12 mouse cellular contexts compared by ENCODE assay signal in genomic region chr11:98005686-98006085, GRCm38 (mm10). TPM values are rescaled to one million over a fixed set of nuclear protein-coding genes. Genes with fewer than 3 reads are reported as not detected.
A peak's percentile ranks its signal among the peaks of the same experiment; 100 is the strongest.
DNase-seq lines count a peak whose midpoint lies in the region; ATAC-seq and TF ChIP-seq lines count a peak whose summit lies in the region.
"Had no signal": no experiment of that assay in that cellular context is flagged by ENCODE, and none has a peak within 500 bp of the region (broad histone marks: within the 10 kb centered on the region; RNA-seq: fewer than 3 reads in every experiment).

No protein-coding gene starts in this region.

- no peak for TF ChIP-seq EP300 in lung, postnatal 0 days (IDR thresholded peaks at IDR 0.05)

- H3K4me2 ChIP-seq in lung, postnatal 0 days (replicated peaks; ENCODE audit: low read depth, low read length) = no peak overlapping the region
- no peak overlapping the region for H3K4me2 ChIP-seq in limb, embryonic 15.5 days
- no peak overlapping the region for H3K4me2 ChIP-seq in intestine, postnatal 0 days (replicated peaks; ENCODE audit: low read depth)
- H3K4me2 ChIP-seq: kidney, embryonic 15.5 days; limb, embryonic 13.5 days; midbrain, embryonic 11.5 days had no signal

- H3K27ac ChIP-seq in lung, postnatal 0 days (ENCODE audit: low read length) = no peak overlapping the region
- peak overlapping the region; percentile 50 for H3K27ac ChIP-seq in limb, embryonic 15.5 days
- H3K27ac ChIP-seq in intestine, postnatal 0 days (ENCODE audit: low read depth, low read length) = no peak overlapping the region
- H3K27ac ChIP-seq: hindbrain, postnatal 0 days; kidney, embryonic 15.5 days; limb, embryonic 13.5 days had no signal

- no peak for TF ChIP-seq CTCF in lung, postnatal 0 days (IDR thresholded peaks at IDR 0.05)
- no peak for TF ChIP-seq CTCF in intestine, postnatal 0 days (IDR thresholded peaks at IDR 0.05; ENCODE audit: low read depth)

- no peaks in the 10 kb centered on the region for H3K9me3 ChIP-seq in lung, postnatal 0 days (ENCODE audit: low read length)
- no peaks in the 10 kb centered on the region for H3K9me3 ChIP-seq in limb, embryonic 15.5 days
- H3K9me3 ChIP-seq in intestine, postnatal 0 days (ENCODE audit: control insufficient read depth) = no peaks in the 10 kb centered on the region
- H3K9me3 ChIP-seq: kidney, embryonic 15.5 days; limb, embryonic 13.5 days had no signal

- no peaks in the 10 kb centered on the region for H3K27me3 ChIP-seq in lung, postnatal 0 days (replicated peaks; ENCODE audit: insufficient read depth, low read length)
- H3K27me3 ChIP-seq in limb, embryonic 15.5 days = peaks cover 9% of the 10 kb centered on the region
- H3K27me3 ChIP-seq in intestine, postnatal 0 days (replicated peaks; ENCODE audit: control insufficient read depth, insufficient read depth, low read length) = peaks cover 15% of the 10 kb centered on the region; the same call in 1 of the 2 replicates

- H3K4me3 ChIP-seq in lung, postnatal 0 days (ENCODE audit: low read depth, low read length) = no peak overlapping the region
- no peak overlapping the region for H3K4me3 ChIP-seq in limb, embryonic 15.5 days
- H3K4me3 ChIP-seq in intestine, postnatal 0 days (ENCODE audit: low read depth, low read length) = no peak overlapping the region
- H3K4me3 ChIP-seq: kidney, embryonic 15.5 days; limb, embryonic 13.5 days had no signal

- ATAC-seq in lung, postnatal 0 days = peak; percentile 11; the same call in 1 of the 2 replicates
- no peak for ATAC-seq in limb, embryonic 15.5 days (ENCODE audit: insufficient number of reproducible peaks, low FRiP score, low TSS enrichment, low read depth)
- no peak for ATAC-seq in intestine, postnatal 0 days
- ATAC-seq: hindbrain, postnatal 0 days had no signal

- no peaks in the 10 kb centered on the region for H3K4me1 ChIP-seq in lung, postnatal 0 days (ENCODE audit: insufficient read depth, low read depth, low read length)
- H3K4me1 ChIP-seq in limb, embryonic 15.5 days = peaks cover 33% of the 10 kb centered on the region
- H3K4me1 ChIP-seq in intestine, postnatal 0 days (replicated peaks; ENCODE audit: control insufficient read depth, insufficient read depth, low read length) = 0 out of 2 replicates have a peak, but pooled peaks cover 3% of the 10 kb centered on the region

- H3K36me3 ChIP-seq in lung, postnatal 0 days (ENCODE audit: insufficient read depth, low read length) = no peaks in the 10 kb centered on the region
- peaks cover 60% of the 10 kb centered on the region for H3K36me3 ChIP-seq in limb, embryonic 15.5 days
- no peaks in the 10 kb centered on the region for H3K36me3 ChIP-seq in intestine, postnatal 0 days (ENCODE audit: control insufficient read depth, insufficient read depth)

- H3K9ac ChIP-seq in lung, postnatal 0 days (replicated peaks; ENCODE audit: low read depth) = no peak overlapping the region
- H3K9ac ChIP-seq in limb, embryonic 15.5 days = no peak overlapping the region
- H3K9ac ChIP-seq in intestine, postnatal 0 days (ENCODE audit: low read depth, low read length) = no peak overlapping the region
- H3K9ac ChIP-seq: kidney, embryonic 15.5 days; limb, embryonic 13.5 days had no signal

- 82% methylated on average over 10 of the region's 10 CpGs for WGBS in lung, postnatal 0 days
- 69% methylated on average over 10 of the region's 10 CpGs for WGBS in limb, embryonic 15.5 days
- WGBS in intestine, postnatal 0 days = 81% methylated on average over 10 of the region's 10 CpGs

- intact Hi-C loops in gastrocnemius, postnatal 14 days (cut with DNase I; ENCODE audit: low total_unique reads) = no loop called here

- DNase-seq in lung, postnatal 0 days (ENCODE audit: low spot score) = peak; percentile 22
- DNase-seq in lung, postnatal 25 days (ENCODE audit: low spot score) = no peak
- DNase-seq in adrenal gland, postnatal 10 days = peak; percentile 57
- peak; percentile 70 for DNase-seq in gastrocnemius, postnatal 14 days
- DNase-seq in cerebellum, postnatal 10 days = no peak
- no peak for DNase-seq in ovary, postnatal 36 days (ENCODE audit: low spot score)

RNA-seq across cellular contexts. Expression of gene Arl5c, which starts 9.7 kb away (rescaled TPM):
- polyA plus RNA-seq in lung, postnatal 0 days (2015; fragmentation: Nextera tagmentation; extraction: Ambion mirVana) = 4.6 and 6.5 TPM in 2 replicates
- 1 to 10 TPM; 3.1 to 3.8 TPM for total RNA-seq in adrenal gland, postnatal 10 days (2021)
- total RNA-seq in gastrocnemius, postnatal 14 days (2021) = under 1 TPM; 0.64 to 0.75 TPM
- 13.8 and 16.4 TPM in 2 replicates for polyA plus RNA-seq in limb, embryonic 15.5 days (2015; fragmentation: Nextera tagmentation; extraction: Ambion mirVana)
- polyA plus RNA-seq in intestine, postnatal 0 days (2015; fragmentation: Nextera tagmentation; extraction: Ambion mirVana) = 4.2 and 4.4 TPM in 2 replicates

RNA-seq across cellular contexts. Expression of gene Cacnb1, which starts 17.1 kb away (rescaled TPM):
- 3.5 and 4.0 TPM in 2 replicates for polyA plus RNA-seq in lung, postnatal 0 days (2015; fragmentation: Nextera tagmentation; extraction: Ambion mirVana)
- total RNA-seq in adrenal gland, postnatal 10 days (2021) = 10 to 100 TPM; 11.7 to 29.3 TPM
- total RNA-seq in gastrocnemius, postnatal 14 days (2021) = 100 to 1,000 TPM; 281 to 311 TPM
- 19.6 and 31.1 TPM in 2 replicates for polyA plus RNA-seq in limb, embryonic 15.5 days (2015; fragmentation: Nextera tagmentation; extraction: Ambion mirVana)
- polyA plus RNA-seq in intestine, postnatal 0 days (2015; fragmentation: Nextera tagmentation; extraction: Ambion mirVana) = 2.8 and 3.2 TPM in 2 replicates

RNA-seq across cellular contexts. Expression of gene Plxdc1, which starts 19.4 kb away (rescaled TPM):
- 1.7 TPM in 2 replicates for polyA plus RNA-seq in lung, postnatal 0 days (2015; fragmentation: Nextera tagmentation; extraction: Ambion mirVana)
- total RNA-seq in adrenal gland, postnatal 10 days (2021) = 1 to 10 TPM; 3.4 to 7.2 TPM
- 1 to 10 TPM; 6.2 to 8.0 TPM for total RNA-seq in gastrocnemius, postnatal 14 days (2021)
- polyA plus RNA-seq in limb, embryonic 15.5 days (2015; fragmentation: Nextera tagmentation; extraction: Ambion mirVana) = 1.7 TPM in 2 replicates
- polyA plus RNA-seq in intestine, postnatal 0 days (2015; fragmentation: Nextera tagmentation; extraction: Ambion mirVana) = 0.30 and 0.31 TPM in 2 replicates
- polyA plus RNA-seq: midbrain, embryonic 11.5 days had no signal

RNA-seq across cellular contexts. Expression of gene Rpl19, which starts 20.8 kb away (rescaled TPM):
- polyA plus RNA-seq in lung, postnatal 0 days (2015; fragmentation: Nextera tagmentation; extraction: Ambion mirVana) = 750 and 817 TPM in 2 replicates
- total RNA-seq in adrenal gland, postnatal 10 days (2021) = 1,000 to 10,000 TPM; 1,275 to 1,278 TPM
- 100 to 1,000 TPM; 628 to 686 TPM for total RNA-seq in gastrocnemius, postnatal 14 days (2021)
- polyA plus RNA-seq in limb, embryonic 15.5 days (2015; fragmentation: Nextera tagmentation; extraction: Ambion mirVana) = 1,005 and 1,062 TPM in 2 replicates
- 668 and 699 TPM in 2 replicates for polyA plus RNA-seq in intestine, postnatal 0 days (2015; fragmentation: Nextera tagmentation; extraction: Ambion mirVana)

RNA-seq across cellular contexts. Expression of gene Stac2, which starts 47.6 kb away (rescaled TPM):
- polyA plus RNA-seq in lung, postnatal 0 days (2015; fragmentation: Nextera tagmentation; extraction: Ambion mirVana) = 0.10 and 0.11 TPM in 2 replicates
- 1 to 10 TPM; 1.8 to 3.1 TPM for total RNA-seq in adrenal gland, postnatal 10 days (2021)
- total RNA-seq in gastrocnemius, postnatal 14 days (2021) = under 1 TPM; 0.07 to 0.29 TPM
- 0.68 TPM in 2 replicates for polyA plus RNA-seq in limb, embryonic 15.5 days (2015; fragmentation: Nextera tagmentation; extraction: Ambion mirVana)
- 0.13 TPM in 1 of 2 replicates, not detected in the other for polyA plus RNA-seq in intestine, postnatal 0 days (2015; fragmentation: Nextera tagmentation; extraction: Ambion mirVana)

Comparison
In these comparisons a context has a peak if more than half of its experiments do, and no peak if none do; other contexts are left out.
1. DNase-seq: peak in lung, postnatal 0 days (single experiment), adrenal gland, postnatal 10 days (single experiment) and gastrocnemius, postnatal 14 days (single experiment); none in lung, postnatal 25 days (single experiment), cerebellum, postnatal 10 days (0 of 2) and ovary, postnatal 36 days (single experiment).